Mouse (Mus musculus) myocyte (in vitro differentiated cells): ENCODE measurements around the gene Anks3.

Source experiments
- CEBPB ChIP-seq: IDR thresholded peaks from 2 replicates; pipeline ENCODE4 v1.6.1; 2011; ENCODE audit warnings: mild to moderate bottlenecking, moderate library complexity; ENCODE audit not compliant: poor library complexity, insufficient read depth, severe bottlenecking
- E2F4 ChIP-seq: IDR thresholded peaks from one replicate; pipeline ENCODE4 v1.6.1; 2011; ENCODE audit warnings: mild to moderate bottlenecking, control low read depth, moderate library complexity; ENCODE audit not compliant: insufficient read depth
- MAX ChIP-seq: IDR thresholded peaks from one replicate; pipeline ENCODE4 v1.6.1; 2011; ENCODE audit warnings: low read depth, mild to moderate bottlenecking, control low read depth
- MYOD1 ChIP-seq, 3 experiments: IDR thresholded peaks; one replicate each; pipeline ENCODE4 v1.6.1; 2011; ENCODE audit warnings: control low read depth in 2 of 3, low read depth in 2 of 3, mild to moderate bottlenecking in 2 of 3, moderate library complexity in 1 of 3; ENCODE audit not compliant: insufficient read length in 2 of 3, control insufficient read depth in 1 of 3
- MYOG ChIP-seq, 3 experiments: IDR thresholded peaks; one replicate each; pipeline ENCODE4 v1.6.1; 2011; ENCODE audit warnings: control low read depth in 2 of 3, low read depth in 2 of 3, mild to moderate bottlenecking in 2 of 3; ENCODE audit not compliant: insufficient read length in 2 of 3, control insufficient read depth in 1 of 3, insufficient read depth in 1 of 3
- POLR2A ChIP-seq: IDR thresholded peaks from one replicate; pipeline ENCODE4 v1.6.1; 2011; ENCODE audit warnings: low read depth, mild to moderate bottlenecking, control low read depth, moderate library complexity; ENCODE audit not compliant: insufficient read length
- POLR2AphosphoS2 ChIP-seq: IDR thresholded peaks from one replicate; pipeline ENCODE4 v1.6.1; 2011; ENCODE audit warnings: low read depth, control low read depth; ENCODE audit not compliant: insufficient read length
- REST ChIP-seq: IDR thresholded peaks from one replicate; pipeline ENCODE4 v1.6.1; 2011; ENCODE audit warnings: mild to moderate bottlenecking, control low read depth, moderate library complexity; ENCODE audit not compliant: insufficient read depth, insufficient read length
- SRF ChIP-seq: IDR thresholded peaks from one replicate; pipeline ENCODE4 v1.6.1; 2011; ENCODE audit warnings: low read depth; ENCODE audit not compliant: control insufficient read depth, insufficient read length
- TCF12 ChIP-seq: IDR thresholded peaks from one replicate; pipeline ENCODE4 v1.6.1; 2011; ENCODE audit warnings: mild to moderate bottlenecking, control low read depth; ENCODE audit not compliant: poor library complexity, insufficient read depth, severe bottlenecking
- TCF3 ChIP-seq: IDR thresholded peaks from one replicate; pipeline ENCODE4 v1.6.1; 2011; ENCODE audit warnings: low read depth, control low read depth; ENCODE audit not compliant: insufficient read length
- USF1 ChIP-seq: IDR thresholded peaks from one replicate; pipeline ENCODE4 v1.6.1; 2011; ENCODE audit warnings: low read depth, mild to moderate bottlenecking, control low read depth, moderate library complexity

GRCm38 (mm10) chr16:4957446-4957845 lies 6.6 kb downstream of the Anks3 start:
- no peak for TF ChIP-seq POLR2A
- no peak for TF ChIP-seq TCF12
- no peak for TF ChIP-seq POLR2AphosphoS2
- TF ChIP-seq MYOD1 (IDR thresholded peaks at IDR 0.05; ENCODE audit: control insufficient read depth in 1 of 3, insufficient read length in 2 of 3, low read depth in 2 of 3) = no peak
- no peak for TF ChIP-seq MYOG (IDR thresholded peaks at IDR 0.05; ENCODE audit: control insufficient read depth in 1 of 3, insufficient read depth in 1 of 3, insufficient read length in 2 of 3, low read depth in 2 of 3)
- TF ChIP-seq E2F4 = no peak
- TF ChIP-seq TCF3 = no peak
- no peak for TF ChIP-seq MAX
- TF ChIP-seq USF1 = no peak
- no peak for TF ChIP-seq CEBPB
- no peak for TF ChIP-seq REST
- no peak for TF ChIP-seq SRF
